Mouse (Mus musculus) E14TG2a.4 (cell line): ENCODE data around the gene Nr1h4.

ENCODE experiments used
- CTCF ChIP-seq: conservative IDR thresholded peaks from 2 replicates; pipeline ENCODE4 v1.5.1; 2014; ENCODE audit warnings: low read length
- POU5F1 ChIP-seq: IDR thresholded peaks from 2 replicates; pipeline ENCODE4 v1.6.1; 2014; ENCODE audit warnings: low read length, borderline replicate concordance

DNA sequence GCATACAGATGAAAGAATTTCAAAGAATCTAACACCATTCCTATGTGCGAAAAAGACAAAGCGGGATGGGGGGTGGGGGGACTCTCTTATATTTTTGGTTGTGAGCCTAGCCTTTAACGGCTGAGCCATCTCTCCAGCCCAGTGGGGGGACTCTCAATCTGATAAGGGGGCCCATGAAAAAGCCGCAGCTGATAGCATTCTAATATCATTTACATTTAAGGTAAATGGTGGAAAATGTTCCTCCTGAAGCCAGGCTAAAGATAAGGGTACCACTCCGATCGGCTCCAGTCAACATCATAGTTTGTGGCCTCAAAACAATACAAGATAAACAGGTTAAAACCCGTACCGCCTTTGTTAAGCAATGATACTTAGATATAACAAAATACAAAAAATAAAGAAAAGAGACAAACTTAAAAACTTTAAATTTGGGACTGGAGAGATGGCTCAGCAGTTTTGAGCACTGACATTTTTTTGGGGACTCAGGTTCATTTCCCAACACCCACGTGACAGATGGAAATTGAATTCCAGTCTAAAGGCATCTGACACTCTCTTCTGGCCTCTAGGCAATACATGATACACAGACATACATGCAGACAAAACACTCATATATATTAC, 110.1 kb downstream of the Nr1h4 start:
- TF ChIP-seq CTCF (no peak), POU5F1 (no peak)
